Mouse (Mus musculus): Measurements from ENCODE around the gene Dffa. TPM values are rescaled to one million over a fixed set of nuclear protein-coding genes. Genes with fewer than 3 reads are reported as not detected.
"Not testable (repeated sequence)": the region's sequence is repeated elsewhere in the genome, so short reads cannot be mapped to it uniquely, and the experiment has no call there.

The Dffa gene
- total and polyA plus RNA-seq, 2 experiments from 2014 or later: 20.8 to 26.2 TPM

DNA sequence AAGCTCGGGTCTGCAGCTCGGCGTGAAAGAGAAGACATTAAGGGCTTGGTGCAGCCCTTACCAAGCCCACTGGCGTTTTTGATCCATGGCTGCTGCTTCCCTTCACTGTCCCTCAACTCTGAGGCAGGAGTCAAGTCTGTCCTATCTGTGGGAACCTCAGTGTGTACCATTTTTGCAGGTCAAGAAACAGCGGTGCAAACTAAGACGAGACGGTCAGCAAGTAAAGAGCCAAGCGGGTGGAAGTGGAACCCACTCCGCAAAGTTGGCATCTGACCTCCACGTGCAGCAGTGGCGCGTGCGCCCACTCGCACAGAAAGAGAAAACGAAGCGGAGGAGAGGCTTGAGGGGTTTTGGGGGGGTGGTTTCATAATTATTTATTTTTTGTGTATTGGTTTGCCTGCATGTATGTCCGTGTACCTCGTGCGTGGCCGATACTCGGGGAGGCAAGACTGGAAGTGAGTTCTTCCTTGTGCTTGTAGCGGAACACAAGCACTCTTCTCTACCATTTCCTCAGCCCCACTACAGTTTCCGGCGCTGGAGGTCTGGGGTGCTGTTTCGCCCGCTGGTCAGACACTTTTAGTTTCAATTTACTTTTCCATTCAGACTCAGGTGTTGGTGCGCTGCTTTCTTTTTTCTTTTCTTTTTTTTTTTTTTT lies 63.1 kb downstream of the Dffa start:
- Histone ChIP-seq H3K4me2 (ENCODE audit: low read depth, low read length) (peak overlapping the region; percentile 92), H3K27me3 (ENCODE audit: control insufficient read depth, insufficient read depth, low read length) (no peaks in the 10 kb centered on the region), H3K9me3 (replicated peaks; ENCODE audit: control insufficient read depth, low read length) (no peaks in the 10 kb centered on the region), H3K4me3 (ENCODE audit: low read depth, low read length) (peak overlapping the region; percentile 85), H3K4me1 (ENCODE audit: control insufficient read depth, insufficient read depth) (no peaks in the 10 kb centered on the region; the same call in 1 of the 2 replicates), H3K9ac (replicated peaks; ENCODE audit: low read depth, low read length) (peak overlapping the region; percentile 55), H3K27ac (ENCODE audit: low read depth) (peak overlapping the region; percentile 52), H3K36me3 (replicated peaks; ENCODE audit: control insufficient read depth, insufficient read depth, low read length) (peaks cover 21% of the 10 kb centered on the region)
- ATAC-seq (ENCODE audit: insufficient read depth, low read depth) (peak; percentile 49), DNase-seq (ENCODE audit: low spot score) (peak; percentile 16)
- TF ChIP-seq EP300 (IDR thresholded peaks at IDR 0.05; ENCODE audit: low read depth) (no peak), CTCF (IDR thresholded peaks at IDR 0.05; ENCODE audit: low read depth) (no peak)
- WGBS: under 1% methylated on average over 27 of the region's 27 CpGs

DNA sequence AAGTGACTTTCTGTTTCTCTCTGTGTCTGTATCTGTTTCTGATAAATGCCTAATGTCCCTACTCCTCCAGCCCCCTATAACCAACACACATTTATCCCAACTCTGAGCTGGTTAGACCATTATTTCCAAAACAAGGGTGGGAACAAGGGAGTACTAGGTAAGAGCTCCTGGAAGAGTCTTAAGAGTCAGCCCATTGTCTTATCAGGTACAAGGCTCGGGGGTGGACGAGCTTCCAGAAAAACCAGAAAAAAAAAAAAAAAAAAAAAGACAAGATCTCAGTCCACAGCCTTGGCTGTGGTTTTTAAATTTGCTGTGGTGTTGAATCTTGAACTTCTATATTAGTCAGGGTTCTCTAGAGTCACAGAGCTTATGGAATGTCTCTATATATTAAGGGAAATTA lies 64.1 kb downstream of the Dffa start:
- WGBS: 39% methylated on average over 2 of the region's 2 CpGs
- no peak for ATAC-seq (ENCODE audit: insufficient read depth, low read depth)
- DNase-seq (ENCODE audit: low spot score): no peak
- H3K27me3 ChIP-seq (ENCODE audit: control insufficient read depth, insufficient read depth, low read length): no peaks in the 10 kb centered on the region
- no peaks in the 10 kb centered on the region; the same call in 1 of the 2 replicates for H3K4me1 ChIP-seq (ENCODE audit: control insufficient read depth, insufficient read depth)
- peaks cover 11% of the 10 kb centered on the region; the same call in 1 of the 2 replicates for H3K36me3 ChIP-seq (replicated peaks; ENCODE audit: control insufficient read depth, insufficient read depth, low read length)
- H3K9me3 ChIP-seq (replicated peaks; ENCODE audit: control insufficient read depth, low read length): no peaks in the 10 kb centered on the region
- no peak overlapping the region for H3K27ac ChIP-seq (ENCODE audit: low read depth)
- no peak overlapping the region for H3K4me3 ChIP-seq (ENCODE audit: low read depth, low read length)
- H3K4me2 ChIP-seq (ENCODE audit: low read depth, low read length): no peak overlapping the region
- no peak overlapping the region for H3K9ac ChIP-seq (replicated peaks; ENCODE audit: low read depth, low read length)
- no peak for TF ChIP-seq CTCF (IDR thresholded peaks at IDR 0.05; ENCODE audit: low read depth)
- no peak for TF ChIP-seq EP300 (IDR thresholded peaks at IDR 0.05; ENCODE audit: low read depth)

DNA sequence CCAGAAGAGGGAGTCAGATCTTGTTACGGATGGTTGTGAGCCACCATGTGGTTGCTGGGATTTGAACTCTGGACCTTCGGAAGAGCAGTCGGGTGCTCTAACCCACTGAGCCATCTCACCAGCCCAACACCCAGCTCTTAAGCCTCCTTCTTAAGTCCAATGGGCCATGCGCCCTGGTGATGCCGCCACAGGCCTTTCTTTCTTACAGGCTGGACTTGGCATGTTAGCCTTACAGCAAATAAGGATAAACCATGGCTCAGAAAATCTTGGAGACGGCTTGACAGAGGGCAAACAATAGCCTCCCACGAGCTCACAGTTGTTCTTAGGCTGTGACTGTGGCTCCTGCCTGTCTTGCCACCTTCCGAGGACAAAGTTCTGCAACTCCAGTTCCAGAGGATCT lies 66.0 kb downstream of the Dffa start:
- not testable (repeated sequence) for ATAC-seq (ENCODE audit: insufficient read depth, low read depth); H3K27me3 ChIP-seq (ENCODE audit: control insufficient read depth, insufficient read depth, low read length); DNase-seq (ENCODE audit: low spot score); H3K9ac ChIP-seq (replicated peaks; ENCODE audit: low read depth, low read length); H3K27ac ChIP-seq (ENCODE audit: low read depth); H3K9me3 ChIP-seq (replicated peaks; ENCODE audit: control insufficient read depth, low read length); H3K4me1 ChIP-seq (ENCODE audit: control insufficient read depth, insufficient read depth); H3K4me3 ChIP-seq (ENCODE audit: low read depth, low read length); H3K36me3 ChIP-seq (replicated peaks; ENCODE audit: control insufficient read depth, insufficient read depth, low read length); H3K4me2 ChIP-seq (ENCODE audit: low read depth, low read length)
- 78% methylated on average over 7 of the region's 8 CpGs for WGBS

Other genes starting within 250 kb of the Dffa start
- 43.9 and 49.2 TPM in 2 replicates for gene Pex14, start 4.3 kb upstream of the Dffa start, total RNA-seq (2014; rRNA removed; ENCODE audit: low replicate concordance)
- gene Pex14, start 4.3 kb upstream of the Dffa start, polyA plus RNA-seq (2015; fragmentation: Nextera tagmentation; extraction: Ambion mirVana): 35.4 and 38.1 TPM in 2 replicates
- not detected in 2 replicates for gene Cort, start 22.6 kb downstream of the Dffa start, total RNA-seq (2014; rRNA removed; ENCODE audit: low replicate concordance)
- not detected in 2 replicates for gene Cort, start 22.6 kb downstream of the Dffa start, polyA plus RNA-seq (2015; fragmentation: Nextera tagmentation; extraction: Ambion mirVana)
- gene Cenps, start 33.5 kb downstream of the Dffa start, total RNA-seq (2014; rRNA removed; ENCODE audit: low replicate concordance): 0.12 and 2.0 TPM in 2 replicates
- gene Cenps, start 33.5 kb downstream of the Dffa start, polyA plus RNA-seq (2015; fragmentation: Nextera tagmentation; extraction: Ambion mirVana): 10.3 and 10.7 TPM in 2 replicates
- 18.5 and 27.1 TPM in 2 replicates for gene Pgd, start 62.6 kb downstream of the Dffa start, total RNA-seq (2014; rRNA removed; ENCODE audit: low replicate concordance)
- gene Pgd, start 62.6 kb downstream of the Dffa start, polyA plus RNA-seq (2015; fragmentation: Nextera tagmentation; extraction: Ambion mirVana): 48.4 and 49.8 TPM in 2 replicates
- gene Kif1b, start 203.5 kb downstream of the Dffa start, total RNA-seq (2014; rRNA removed; ENCODE audit: low replicate concordance): 62.9 and 63.3 TPM in 2 replicates
- gene Kif1b, start 203.5 kb downstream of the Dffa start, polyA plus RNA-seq (2015; fragmentation: Nextera tagmentation; extraction: Ambion mirVana): 44.2 and 45.0 TPM in 2 replicates

Measured in heart, postnatal 0 days (tissue).